Mouse (Mus musculus): ENCODE measurements around the gene Vmn1r54.

DNA sequence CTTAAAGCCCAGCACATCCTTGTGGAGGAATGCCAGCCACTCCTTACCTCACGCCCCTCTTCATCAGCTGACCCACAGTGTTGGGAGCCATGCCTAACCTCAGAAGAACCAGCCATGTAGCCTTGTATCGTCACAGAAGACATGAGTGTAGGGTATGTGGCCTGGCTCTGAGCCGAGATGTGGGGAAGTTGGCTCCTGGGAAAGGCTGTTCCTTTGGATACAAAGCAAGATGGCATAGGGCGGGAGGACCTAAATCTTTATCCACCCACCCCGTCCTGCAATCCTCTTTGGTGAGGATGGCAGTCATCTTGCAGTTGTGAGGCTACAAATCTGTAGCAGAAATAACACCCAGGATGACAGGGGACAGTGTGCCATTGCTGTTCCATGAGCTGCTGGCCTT is 69.9 kb downstream of the Vmn1r54 start:
- TF ChIP-seq CTCF (IDR thresholded peaks at IDR 0.05; ENCODE audit: borderline replicate concordance, insufficient read depth, low read depth, low read length): no peak
- TF ChIP-seq POLR2A (IDR thresholded peaks at IDR 0.05; ENCODE audit: borderline replicate concordance, insufficient read depth, low read length): no peak

All from cerebellum, adult 2 months (tissue).